Mouse (Mus musculus) right cerebral cortex, postnatal 25 days (tissue): ENCODE data around the gene Golga1.
"Not testable (repeated sequence)": the region's sequence is repeated elsewhere in the genome, so short reads cannot be mapped to it uniquely, and the experiment has no call there.

Experiments used
- DNase-seq: peaks from one replicate; pipeline ENCODE4 v3.0.0; 2022

Gene Golga1

DNA sequence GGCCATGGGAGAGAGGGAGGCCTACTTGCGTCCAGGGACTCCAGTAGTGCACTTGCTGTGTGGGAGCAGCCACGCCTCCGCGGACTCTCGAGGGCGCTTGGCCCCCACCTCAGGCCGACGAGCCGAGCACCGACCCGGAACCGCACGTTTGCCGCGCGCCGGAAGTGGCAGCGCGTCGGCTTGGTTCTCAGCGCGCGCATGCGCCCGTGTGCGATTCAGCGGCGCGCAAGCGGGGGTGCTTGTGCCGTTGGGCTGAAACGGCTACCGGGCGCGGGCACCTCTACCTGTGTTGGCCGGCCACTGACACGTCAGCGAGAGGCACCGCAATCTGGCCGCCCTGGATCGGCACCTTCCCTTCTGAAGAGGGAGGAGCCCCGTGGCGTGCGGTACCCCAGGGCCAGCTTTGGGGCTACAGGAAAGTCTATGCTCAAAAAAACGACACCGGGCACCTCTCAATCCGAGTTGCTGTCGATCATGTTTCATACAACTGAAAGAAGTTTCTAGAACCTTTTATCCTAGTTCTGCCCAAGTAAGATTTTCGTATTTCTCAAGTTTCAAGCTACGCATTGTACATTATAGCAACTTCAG, at the start of gene Golga1:
Golga1 (minus strand) TSS at position 142 of the 588 bp plus-strand sequence.
- DNase-seq = peak; percentile 90

DNA sequence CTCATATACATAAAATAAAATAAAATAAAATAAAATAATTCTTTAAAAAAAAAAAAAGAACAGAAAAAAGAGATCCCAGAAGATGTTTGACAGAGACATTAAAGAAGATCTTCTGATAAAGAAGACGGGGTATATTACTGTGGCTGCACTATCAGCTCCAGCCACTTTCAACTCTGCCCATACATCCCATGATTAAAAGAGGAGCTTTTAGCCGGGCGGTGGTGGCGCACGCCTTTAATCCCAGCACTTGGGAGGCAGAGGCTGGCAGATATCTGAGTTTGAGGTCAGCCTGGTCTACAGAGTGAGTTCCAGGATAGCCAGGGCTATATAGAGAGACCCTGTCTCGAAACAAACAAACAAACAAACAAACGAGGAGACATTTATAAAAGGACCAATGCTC, 48.8 kb upstream of the Golga1 start:
- no peak for DNase-seq

DNA sequence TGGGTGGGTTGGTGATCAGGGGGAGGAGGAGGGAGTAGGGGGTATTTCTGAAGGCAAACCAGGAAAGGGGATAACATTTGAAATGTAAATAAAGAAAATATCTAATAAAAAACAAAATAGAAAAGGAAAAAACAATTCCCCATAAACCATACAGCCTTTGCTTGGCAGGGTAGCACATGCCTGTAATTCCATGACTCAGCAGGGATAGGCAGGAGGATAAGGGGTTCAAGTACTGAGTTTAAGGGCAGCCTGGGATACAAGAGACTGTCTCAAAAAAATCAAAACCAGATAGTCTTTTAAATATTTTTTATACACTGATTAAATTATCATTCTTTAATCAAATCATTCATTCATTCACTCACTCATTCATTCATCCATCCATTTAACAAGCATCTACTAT, 45.2 kb upstream of the Golga1 start:
- no peak for DNase-seq

DNA sequence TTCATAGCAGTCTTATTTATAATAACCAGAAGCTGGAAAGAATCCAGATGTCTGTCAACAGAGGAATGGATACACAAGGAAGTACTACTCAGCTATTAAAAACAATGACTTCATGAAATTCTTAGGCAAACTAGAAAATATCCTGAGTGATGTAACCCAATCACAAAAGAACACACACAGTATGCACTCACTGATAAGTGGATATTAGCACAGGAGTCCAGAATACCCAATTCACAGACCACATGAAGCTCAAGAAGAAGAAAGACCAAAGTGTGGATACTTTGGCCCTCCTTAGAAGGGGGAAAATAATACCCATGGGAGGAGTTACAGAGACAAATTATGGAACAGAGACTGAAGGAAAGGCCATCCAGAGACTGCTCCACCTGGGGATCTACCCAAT, 44.4 kb upstream of the Golga1 start:
- not testable (repeated sequence) for DNase-seq

DNA sequence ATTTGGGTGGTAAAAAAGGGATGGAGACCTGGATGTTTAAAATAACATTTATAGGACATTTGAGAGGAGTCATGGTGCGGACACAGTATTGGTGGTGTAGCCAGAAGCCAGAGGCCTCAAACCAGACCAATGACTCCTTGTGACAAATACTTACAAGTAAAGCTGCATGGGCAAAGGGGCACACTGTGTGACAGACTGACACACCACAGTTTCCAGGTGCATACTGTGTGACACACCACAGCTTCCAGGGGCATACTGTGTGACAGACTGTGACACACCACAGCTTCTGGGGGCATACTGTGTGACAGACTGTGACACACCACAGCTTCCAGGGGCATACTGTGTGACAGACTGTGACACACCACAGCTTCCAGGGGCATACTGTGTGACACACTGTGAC, 34.6 kb upstream of the Golga1 start:
- DNase-seq = not testable (repeated sequence)

DNA sequence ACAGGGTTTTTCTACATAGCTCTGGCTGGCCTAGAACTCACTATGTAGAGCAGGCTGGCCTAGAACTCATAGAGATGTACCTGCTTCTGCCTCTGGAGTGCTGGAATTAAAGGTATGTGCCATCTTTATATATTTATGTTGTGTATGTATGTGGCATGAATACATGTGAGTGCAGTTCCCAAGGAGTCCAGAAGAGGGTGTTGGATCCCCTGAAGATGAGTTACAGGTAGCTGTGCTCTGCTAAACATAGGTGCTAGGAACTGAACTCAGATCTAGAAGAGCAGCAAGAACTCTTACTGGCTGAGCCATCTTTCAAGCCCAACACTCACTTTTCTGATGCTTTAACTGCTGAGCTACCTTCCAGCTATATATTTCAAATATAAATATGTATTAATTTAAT, 32.7 kb upstream of the Golga1 start:
- no peak for DNase-seq

DNA sequence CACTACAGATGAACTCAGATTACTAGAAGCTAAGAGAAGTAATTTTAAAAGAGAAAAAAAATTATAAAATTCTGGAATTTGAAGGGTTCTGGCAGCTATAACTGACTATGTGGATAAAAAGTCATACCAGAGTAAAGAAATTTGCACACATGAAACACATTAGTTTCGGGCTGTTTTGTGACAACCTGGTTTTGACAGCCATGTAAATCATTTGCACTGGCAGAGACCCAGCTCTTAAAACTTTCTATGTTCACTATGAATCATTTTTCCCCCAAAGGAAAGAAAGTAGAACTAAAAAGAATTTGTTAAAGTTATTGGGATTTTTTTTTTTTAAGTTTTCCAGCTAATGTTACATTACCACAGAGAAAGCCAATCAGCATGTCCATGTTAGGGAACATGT, 26.6 kb upstream of the Golga1 start:
- DNase-seq = no peak

DNA sequence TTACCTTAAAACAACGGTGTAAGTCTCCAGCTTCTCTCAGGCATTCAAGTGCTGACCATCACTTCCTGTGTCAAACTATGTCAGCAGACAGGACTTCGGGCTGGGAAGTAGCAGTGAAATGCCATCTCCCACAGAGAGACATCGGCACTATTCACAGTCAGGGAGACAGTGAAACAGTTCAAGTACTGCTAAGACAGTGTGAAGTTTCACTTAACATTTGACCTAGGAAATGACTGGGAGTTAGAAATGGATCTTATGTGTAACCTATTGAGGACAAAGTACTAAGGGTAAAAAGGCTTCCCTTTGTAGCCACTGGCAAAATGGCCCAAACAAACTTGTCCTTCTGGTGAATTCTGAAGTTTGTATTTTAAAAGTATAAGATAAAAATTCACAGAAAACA, 17.4 kb upstream of the Golga1 start:
- no peak for DNase-seq

DNA sequence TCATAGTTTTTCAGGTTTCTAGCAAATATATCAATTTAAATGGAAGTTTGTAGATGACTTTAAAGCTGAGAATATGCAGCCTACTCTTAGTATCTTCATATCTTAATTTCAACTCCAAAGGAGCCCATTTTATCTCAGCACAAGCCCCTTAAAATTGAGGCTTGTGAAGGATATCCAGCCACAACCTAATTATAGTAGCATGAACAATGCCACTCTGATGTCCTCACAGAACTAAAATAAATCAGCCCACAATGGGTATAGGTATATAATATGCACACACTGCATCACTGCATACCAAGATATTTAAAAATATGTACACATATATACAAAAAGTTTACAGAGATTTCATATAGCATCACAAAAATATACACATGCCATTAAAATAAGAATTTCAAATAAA, 5.3 kb upstream of the Golga1 start:
- DNase-seq = no peak

DNA sequence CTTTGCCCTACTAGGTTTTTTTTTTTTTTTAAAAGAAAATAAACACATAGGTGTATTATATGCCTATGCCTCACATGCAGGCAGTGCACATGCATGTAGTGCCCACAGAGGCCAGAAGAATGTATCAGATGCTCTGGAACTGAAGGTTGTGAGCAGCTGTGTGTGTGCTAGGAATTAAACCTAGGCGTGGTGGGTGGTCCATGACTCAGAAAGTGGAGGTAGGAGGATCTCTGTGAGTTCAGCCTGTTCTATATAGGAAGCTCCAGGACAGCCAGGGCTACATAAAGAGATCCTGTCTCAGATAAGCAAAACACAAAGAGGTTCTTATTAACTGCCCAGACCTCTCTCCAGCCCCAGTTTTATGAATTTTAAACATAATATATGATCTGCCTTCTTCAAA, 3.8 kb upstream of the Golga1 start:
- DNase-seq = no peak

DNA sequence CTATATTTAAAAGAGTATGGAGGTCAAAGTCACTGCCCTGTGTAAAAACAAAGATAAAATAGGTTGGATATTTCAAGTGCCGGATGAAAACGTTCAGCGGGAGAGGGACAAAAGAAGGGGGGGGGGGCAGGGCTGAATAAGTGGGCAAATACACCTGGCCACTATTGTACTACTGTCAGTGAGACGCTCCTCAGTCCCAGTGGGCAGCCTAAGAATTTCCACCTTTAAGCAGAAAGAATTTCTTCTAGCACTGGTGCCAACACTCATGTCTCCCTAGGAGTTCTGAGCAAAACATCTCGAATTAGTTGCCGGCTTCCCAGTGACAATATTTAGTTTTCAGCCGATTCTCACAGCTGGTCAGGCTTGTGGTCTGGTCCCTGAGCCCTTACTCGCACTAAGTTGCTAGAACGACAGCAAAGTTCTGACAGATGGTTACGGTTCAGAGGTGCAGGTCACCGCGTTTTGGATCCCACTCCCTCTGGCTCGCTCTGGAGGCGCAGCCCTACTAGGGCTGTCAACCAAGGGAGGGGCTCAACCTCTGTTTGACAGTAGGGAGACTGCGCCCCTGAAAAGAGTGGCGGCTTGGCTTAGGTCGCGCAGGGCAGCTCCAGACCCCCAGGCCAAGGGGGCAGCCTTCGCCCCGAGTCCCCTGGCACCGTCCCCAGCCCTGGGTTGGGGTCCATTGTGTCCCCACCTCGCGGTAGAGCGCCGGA, 498 bp downstream of the Golga1 start:
- no peak for DNase-seq

DNA sequence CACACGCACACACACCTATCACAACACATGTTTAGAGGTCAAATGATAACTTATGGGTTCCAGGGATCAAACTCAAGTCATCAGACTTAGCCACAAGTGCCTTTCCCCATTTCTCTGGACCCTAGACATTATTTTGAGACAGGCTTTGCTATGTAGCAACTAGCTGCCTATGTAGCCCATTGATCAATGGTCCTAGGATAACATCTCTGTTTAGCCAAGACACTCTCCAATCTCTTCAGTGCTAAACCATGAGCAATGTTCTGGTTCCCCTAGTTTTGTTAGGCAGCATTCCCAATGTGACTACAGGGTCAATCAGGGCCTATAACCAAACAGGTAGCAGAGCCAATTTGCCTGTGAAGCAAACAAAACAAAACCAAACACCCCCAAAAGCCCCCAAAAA, 16.8 kb downstream of the Golga1 start:
- DNase-seq = no peak

DNA sequence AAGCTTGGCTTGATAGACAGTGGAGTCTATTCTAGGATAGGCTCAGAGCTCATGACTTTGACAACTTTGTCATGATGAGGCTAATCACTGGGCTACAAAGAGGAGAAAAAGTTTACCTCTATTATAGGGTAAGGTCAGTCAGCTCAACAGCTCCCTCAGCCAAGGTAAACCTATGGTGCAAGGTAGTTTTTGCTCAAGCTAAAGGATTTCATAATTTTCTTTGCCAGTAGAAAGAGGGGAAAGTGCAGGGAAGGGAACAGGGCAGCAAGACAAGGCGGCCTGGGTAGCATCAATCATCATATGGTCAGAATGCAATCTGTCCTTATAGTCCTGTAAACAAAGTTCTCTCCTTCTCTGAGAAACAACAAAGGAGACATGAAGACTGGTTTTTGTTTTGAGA, 25.1 kb downstream of the Golga1 start:
- DNase-seq = no peak

DNA sequence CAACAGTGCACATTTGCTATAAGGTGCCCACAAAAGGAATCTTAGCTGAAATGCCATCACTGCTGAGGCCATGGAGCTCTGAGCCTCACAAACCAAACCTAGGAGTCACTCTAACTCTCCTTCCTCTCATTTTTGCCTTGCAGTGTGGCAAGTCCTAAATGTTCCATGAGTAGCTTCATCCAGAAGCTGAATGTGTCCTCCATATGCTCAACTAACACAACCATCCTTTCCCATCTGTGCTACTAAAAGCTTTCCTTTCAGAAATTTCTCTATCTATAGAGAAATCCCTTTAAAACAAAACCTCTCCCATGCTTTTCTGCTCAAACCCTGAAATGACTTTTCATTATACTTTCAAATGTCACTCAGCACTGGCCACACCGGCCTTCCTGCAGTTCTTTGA, 33.7 kb downstream of the Golga1 start:
- no peak for DNase-seq

DNA sequence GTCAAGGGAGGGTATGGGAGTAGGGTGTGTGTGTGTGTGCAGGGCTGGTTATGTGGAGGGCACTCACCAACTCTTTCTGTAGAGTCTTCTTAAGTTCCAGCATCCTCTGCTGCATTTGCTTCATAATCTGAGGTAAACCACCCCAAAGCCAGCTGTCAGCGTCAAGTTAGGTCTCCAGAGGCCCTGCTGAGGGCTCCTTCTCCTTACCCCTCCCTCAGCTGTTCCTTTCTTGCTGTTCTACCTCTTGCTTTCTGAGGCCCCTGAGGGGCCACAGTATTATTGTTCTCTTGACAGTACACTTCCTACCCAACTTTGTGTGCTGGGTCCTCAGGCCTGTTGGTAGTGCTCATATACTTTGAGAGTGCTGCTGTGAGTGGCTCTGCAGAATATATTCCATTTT, 45.3 kb downstream of the Golga1 start:
- no peak for DNase-seq

DNA sequence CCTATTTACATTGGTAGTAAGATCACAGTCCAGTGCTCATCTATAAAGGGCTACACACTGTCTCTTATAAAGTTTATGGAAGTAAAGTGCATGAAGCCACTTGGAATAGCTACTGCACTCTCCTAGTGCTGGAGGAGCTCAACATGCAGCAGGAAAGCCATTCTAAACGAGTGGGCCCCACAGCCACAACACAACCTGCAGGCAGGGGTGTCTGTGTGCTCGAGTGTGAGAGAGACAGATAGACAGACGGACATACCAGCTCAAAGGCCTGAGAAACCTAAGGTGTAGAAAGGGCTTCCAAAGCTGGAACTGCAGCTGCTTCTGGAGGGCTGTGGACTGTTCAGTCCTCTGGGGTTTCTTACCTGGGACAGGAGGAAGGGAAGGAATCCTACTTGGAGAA, 48.8 kb downstream of the Golga1 start:
- DNase-seq = no peak

DNA sequence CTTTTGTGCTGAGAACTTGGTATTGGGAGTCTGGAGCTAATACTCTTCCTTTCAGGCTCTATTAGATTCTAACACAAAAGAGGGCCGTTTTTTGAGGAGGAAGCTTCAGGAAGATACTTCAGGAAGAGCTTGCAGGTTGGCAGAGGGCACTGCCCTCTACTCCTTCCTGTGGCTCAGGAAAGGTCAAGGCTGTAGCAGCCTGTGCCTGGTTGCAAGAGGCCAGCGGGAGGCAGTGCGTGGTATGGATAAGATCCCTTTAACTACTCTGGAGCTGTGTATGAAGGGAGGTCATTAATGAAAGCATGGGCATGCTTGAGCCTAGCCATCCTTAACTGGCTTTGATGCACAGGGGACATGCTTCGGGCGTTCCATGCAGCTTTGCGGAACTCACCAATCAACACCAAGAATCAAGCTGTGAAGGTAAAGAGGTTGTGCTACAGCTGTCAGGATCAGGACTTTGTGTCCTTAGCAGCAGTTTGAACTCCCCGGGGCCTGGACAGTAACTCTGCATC, 52.5 kb downstream of the Golga1 start:
- DNase-seq = no peak

DNA sequence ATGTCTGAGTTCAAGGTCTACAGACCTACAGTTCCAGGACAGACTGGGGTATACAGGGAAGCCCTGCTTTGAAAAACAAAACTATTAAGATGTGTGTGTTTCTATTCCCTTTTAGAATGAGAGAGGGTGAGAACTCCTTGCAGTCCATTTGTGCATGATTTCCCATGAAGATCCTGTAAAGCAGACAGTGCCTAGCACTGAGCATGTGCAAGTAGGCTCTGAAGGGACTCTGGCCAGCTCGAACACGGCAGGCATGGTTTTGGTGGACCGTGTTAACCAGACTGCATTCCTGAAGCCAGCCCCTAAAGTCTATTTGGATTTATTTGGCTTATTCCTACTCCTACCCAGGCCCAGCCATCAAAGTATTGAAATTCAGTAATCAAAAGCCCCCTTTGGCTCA, 53.4 kb downstream of the Golga1 start:
- DNase-seq = no peak

DNA sequence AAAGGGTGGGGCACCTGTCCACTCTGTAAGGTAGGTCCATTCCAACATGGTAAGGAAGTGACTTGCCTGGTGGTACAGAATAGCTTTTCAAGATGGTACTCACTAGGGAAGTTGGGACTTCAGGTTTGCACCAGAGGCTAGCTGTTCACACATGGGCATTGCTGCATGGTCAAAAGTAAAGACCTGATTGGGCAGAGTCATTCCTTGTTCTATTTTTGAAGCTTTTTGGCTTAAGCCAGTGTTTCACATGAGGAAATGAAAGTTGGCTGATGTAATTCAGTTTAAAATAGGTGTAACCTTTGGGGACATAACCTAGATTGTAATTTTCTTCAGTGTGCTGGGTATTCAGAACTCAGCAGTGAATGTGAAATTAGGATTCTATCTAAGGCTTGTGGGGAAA, 54.1 kb downstream of the Golga1 start:
- DNase-seq = no peak

DNA sequence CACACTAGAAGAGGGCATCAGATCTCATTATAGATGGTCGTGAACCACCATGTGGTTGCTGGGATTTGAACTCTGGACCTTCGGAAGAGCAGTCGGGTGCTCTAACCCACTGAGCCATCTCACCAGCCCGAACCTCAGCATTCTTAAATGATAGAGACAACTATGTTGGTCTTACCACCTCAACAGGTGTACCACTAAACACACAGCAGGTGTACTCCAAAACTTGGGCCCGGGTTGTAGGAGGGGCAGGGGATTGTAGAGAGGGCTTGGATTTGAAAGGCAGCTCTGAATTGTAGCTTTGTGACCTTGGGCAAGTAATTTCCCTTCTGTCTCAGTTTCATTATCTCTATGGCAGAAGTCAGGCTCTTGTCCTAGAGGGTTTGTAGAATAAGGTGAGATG, 55.2 kb downstream of the Golga1 start:
- not testable (repeated sequence) for DNase-seq

DNA sequence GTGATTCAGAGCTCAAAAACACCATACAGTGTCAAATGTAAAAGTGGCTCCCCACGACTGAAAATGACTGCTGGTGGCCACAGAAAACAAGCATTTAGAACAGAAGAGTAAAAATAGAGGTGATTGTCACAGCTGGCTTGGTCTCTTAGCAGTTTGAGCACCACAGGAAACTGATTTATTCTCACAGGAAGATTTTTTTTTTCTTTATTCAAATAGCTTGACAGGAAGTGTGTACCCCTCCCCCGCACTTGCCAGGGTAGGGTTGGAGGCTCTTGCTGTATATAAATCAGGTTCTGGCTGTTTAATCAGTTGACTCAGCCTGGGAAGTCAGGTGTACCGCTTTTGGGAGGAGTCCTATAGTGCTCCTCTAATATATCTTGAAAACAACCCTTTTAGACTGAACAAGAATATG, 56.4 kb downstream of the Golga1 start:
- no peak for DNase-seq

DNA sequence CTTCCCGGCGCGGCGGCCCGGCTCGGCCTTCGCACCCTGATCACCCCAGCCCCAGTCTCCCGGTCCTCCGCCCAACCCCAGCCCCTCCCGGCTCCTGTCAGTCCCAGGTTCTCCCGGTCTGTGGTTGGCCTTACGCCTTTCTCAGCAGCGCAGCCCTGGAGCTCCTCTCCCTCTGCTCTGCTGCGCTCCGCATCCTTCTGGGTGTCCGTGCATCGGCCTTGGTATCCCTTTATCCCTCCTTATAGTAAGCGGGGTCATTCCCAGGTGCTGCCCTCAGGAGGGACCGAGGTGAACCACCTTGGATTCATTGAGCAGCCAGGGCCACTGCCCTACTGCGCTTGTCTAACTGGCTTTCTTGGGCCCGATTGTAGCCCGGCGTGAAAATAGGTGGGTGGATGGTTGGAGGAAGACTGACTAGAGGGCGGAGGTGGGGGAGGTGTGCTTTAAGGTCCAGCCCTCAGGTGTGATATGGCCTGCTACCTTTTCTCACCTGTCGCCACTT, 56.9 kb downstream of the Golga1 start:
- DNase-seq = no peak

DNA sequence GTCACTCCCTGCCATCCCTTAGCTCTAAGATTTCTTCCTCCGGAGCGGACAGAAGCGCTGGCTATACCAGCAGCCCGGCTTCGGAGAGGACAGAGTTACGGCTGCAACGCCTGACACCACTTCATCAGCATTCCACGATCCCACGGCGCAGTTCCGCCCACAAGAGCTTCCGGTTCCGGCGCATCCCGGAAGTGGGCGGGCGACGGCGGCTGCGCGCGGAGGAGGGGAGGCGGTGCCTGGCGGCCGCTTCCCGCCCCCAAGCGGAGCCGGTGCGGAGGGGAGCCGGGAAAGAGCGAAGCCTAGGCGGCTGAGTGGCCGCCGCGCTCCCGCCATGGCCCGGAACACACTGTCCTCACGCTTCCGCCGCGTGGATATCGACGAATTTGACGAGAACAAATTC, 57.5 kb downstream of the Golga1 start:
- DNase-seq = peak; percentile 96

DNA sequence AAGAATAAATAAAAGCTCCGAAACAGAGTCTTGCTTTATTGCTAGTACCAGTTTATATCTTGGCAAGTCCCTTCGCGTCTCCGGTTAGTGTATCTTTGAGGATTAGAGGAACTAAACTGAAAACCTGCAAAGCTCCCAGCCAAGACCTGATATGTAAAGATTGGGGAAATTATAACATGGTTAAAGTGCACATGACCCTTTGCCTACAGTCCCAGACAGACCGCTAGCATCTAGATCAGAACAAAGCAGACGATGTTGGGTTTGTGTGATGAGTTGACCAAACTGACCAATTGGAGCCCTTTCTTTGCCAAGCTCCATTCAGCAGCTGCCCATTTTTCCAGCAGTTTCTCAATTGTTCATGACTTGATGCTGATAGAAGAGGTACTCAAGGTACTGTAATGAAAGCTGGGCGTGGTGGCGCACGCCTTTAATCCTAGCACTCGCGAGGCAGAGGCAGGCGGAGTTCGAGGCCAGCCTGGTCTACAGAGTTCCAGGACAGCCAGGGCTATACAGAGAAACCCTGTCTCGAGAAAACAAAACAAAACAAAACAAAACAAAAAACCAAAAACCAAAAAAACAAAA, 59.1 kb downstream of the Golga1 start:
- DNase-seq = no peak
